Mouse (Mus musculus): Measurements from ENCODE around the gene Gimap8. TPM values are rescaled to one million over a fixed set of nuclear protein-coding genes. Genes with fewer than 3 reads are reported as not detected.
A peak's percentile ranks its signal among the peaks of the same experiment; 100 is the strongest.

Gimap8 gene
- polyA plus RNA-seq, 1 experiment from 2014 or later, result 1.0 TPM

GRCm38 (mm10) chr6:48642764-48643292 is 4.2 kb upstream of the Gimap8 start:
- no peak overlapping the region for H3K4me2 ChIP-seq (replicated peaks)
- no peaks in the 10 kb centered on the region for H3K27me3 ChIP-seq
- 24% methylated on average over 4 of the region's 4 CpGs for WGBS
- no peak overlapping the region for H3K9ac ChIP-seq
- no peak overlapping the region for H3K4me3 ChIP-seq
- no peaks in the 10 kb centered on the region; the same call in 1 of the 2 replicates for H3K4me1 ChIP-seq
- no peaks in the 10 kb centered on the region for H3K9me3 ChIP-seq (replicated peaks)
- no peaks in the 10 kb centered on the region for H3K36me3 ChIP-seq
- ATAC-seq (ENCODE audit: low FRiP score), result 0 out of 2 replicates have a peak, but pooled peaks have one; percentile 16
- no peak overlapping the region for H3K27ac ChIP-seq

GRCm38 (mm10) chr6:48645660-48646308 is 1.2 kb upstream of the Gimap8 start:
- ATAC-seq (ENCODE audit: low FRiP score), result no peak
- WGBS, result 13% methylated on average over 12 of the region's 12 CpGs

GRCm38 (mm10) chr6:48646309-48646690 is 734 bp upstream of the Gimap8 start:
- ATAC-seq (ENCODE audit: low FRiP score), result no peak
- no peak overlapping the region for H3K27ac ChIP-seq
- H3K4me2 ChIP-seq (replicated peaks), result no peak overlapping the region
- no peaks in the 10 kb centered on the region for H3K4me1 ChIP-seq
- no peak overlapping the region for H3K4me3 ChIP-seq
- H3K36me3 ChIP-seq, result no peaks in the 10 kb centered on the region
- 84% methylated on average over 4 of the region's 4 CpGs for WGBS
- H3K9ac ChIP-seq, result no peak overlapping the region
- no peaks in the 10 kb centered on the region for H3K9me3 ChIP-seq (replicated peaks)
- H3K27me3 ChIP-seq, result no peaks in the 10 kb centered on the region

More at GRCm38 (mm10) chr6:48645660-48646308, 1.2 kb upstream of the Gimap8 start:
- Histone ChIP-seq H3K4me2 (replicated peaks) (no peak overlapping the region), H3K27ac (no peak overlapping the region), H3K27me3 (no peaks in the 10 kb centered on the region), H3K4me1 (no peaks in the 10 kb centered on the region), H3K36me3 (no peaks in the 10 kb centered on the region), H3K4me3 (no peak overlapping the region), H3K9me3 (replicated peaks) (no peaks in the 10 kb centered on the region), H3K9ac (no peak overlapping the region)

GRCm38 (mm10) chr6:48647611-48648010 is 577 bp downstream of the Gimap8 start:
- no peak overlapping the region for H3K9ac ChIP-seq
- no peaks in the 10 kb centered on the region for H3K36me3 ChIP-seq
- H3K4me3 ChIP-seq, result no peak overlapping the region
- no peaks in the 10 kb centered on the region for H3K9me3 ChIP-seq (replicated peaks)
- no peaks in the 10 kb centered on the region for H3K4me1 ChIP-seq
- ATAC-seq (ENCODE audit: low FRiP score), result no peak
- 87% methylated on average over 2 of the region's 2 CpGs for WGBS
- H3K27ac ChIP-seq, result no peak overlapping the region
- no peaks in the 10 kb centered on the region for H3K27me3 ChIP-seq
- H3K4me2 ChIP-seq (replicated peaks), result no peak overlapping the region

GRCm38 (mm10) chr6:48648779-48649178 is 1.7 kb downstream of the Gimap8 start:
- no peak overlapping the region for H3K9ac ChIP-seq
- no peak overlapping the region for H3K27ac ChIP-seq
- H3K27me3 ChIP-seq, result no peaks in the 10 kb centered on the region
- no peak for ATAC-seq (ENCODE audit: low FRiP score)
- H3K4me3 ChIP-seq, result no peak overlapping the region
- 87% methylated on average over 4 of the region's 4 CpGs for WGBS
- no peaks in the 10 kb centered on the region for H3K9me3 ChIP-seq (replicated peaks)
- H3K4me1 ChIP-seq, result no peaks in the 10 kb centered on the region
- no peak overlapping the region for H3K4me2 ChIP-seq (replicated peaks)
- H3K36me3 ChIP-seq, result no peaks in the 10 kb centered on the region

- H3K4me1 ChIP-seq, result no peaks in the 10 kb centered on the region
- H3K36me3 ChIP-seq, result no peaks in the 10 kb centered on the region
- ATAC-seq (ENCODE audit: low FRiP score), result no peak
- no peaks in the 10 kb centered on the region for H3K27me3 ChIP-seq
- H3K4me3 ChIP-seq, result no peak overlapping the region
- no peak overlapping the region for H3K9ac ChIP-seq
- no peak overlapping the region for H3K27ac ChIP-seq
- no peaks in the 10 kb centered on the region for H3K9me3 ChIP-seq (replicated peaks)
- WGBS, result 91% methylated on average over 9 of the region's 9 CpGs
- no peak overlapping the region for H3K4me2 ChIP-seq (replicated peaks)
These were observed 3.0 kb downstream of the Gimap8 start for GRCm38 (mm10) chr6:48650041-48650440.

- no peak overlapping the region for H3K4me3 ChIP-seq
- no peak overlapping the region for H3K9ac ChIP-seq
- H3K36me3 ChIP-seq, result no peaks in the 10 kb centered on the region
- H3K27me3 ChIP-seq, result no peaks in the 10 kb centered on the region
- no peaks in the 10 kb centered on the region for H3K9me3 ChIP-seq (replicated peaks)
- 84% methylated on average over 5 of the region's 5 CpGs for WGBS
- no peaks in the 10 kb centered on the region for H3K4me1 ChIP-seq
- no peak overlapping the region for H3K4me2 ChIP-seq (replicated peaks)
- ATAC-seq (ENCODE audit: low FRiP score), result no peak
- H3K27ac ChIP-seq, result no peak overlapping the region
These were observed 11.7 kb downstream of the Gimap8 start for GRCm38 (mm10) chr6:48658721-48659120.

GRCm38 (mm10) chr6:48664750-48665149 is 17.7 kb downstream of the Gimap8 start:
- Histone ChIP-seq H3K4me1 (no peaks in the 10 kb centered on the region), H3K9ac (no peak overlapping the region), H3K27me3 (no peaks in the 10 kb centered on the region), H3K4me3 (no peak overlapping the region), H3K36me3 (no peaks in the 10 kb centered on the region), H3K9me3 (replicated peaks) (no peaks in the 10 kb centered on the region), H3K4me2 (replicated peaks) (no peak overlapping the region), H3K27ac (no peak overlapping the region)
- ATAC-seq (ENCODE audit: low FRiP score), result no peak
- 95% methylated on average over 4 of the region's 4 CpGs for WGBS

- Histone ChIP-seq H3K27me3 (no peaks in the 10 kb centered on the region), H3K4me3 (no peak overlapping the region), H3K36me3 (no peaks in the 10 kb centered on the region), H3K9ac (no peak overlapping the region), H3K9me3 (replicated peaks) (no peaks in the 10 kb centered on the region), H3K27ac (no peak overlapping the region), H3K4me2 (replicated peaks) (no peak overlapping the region), H3K4me1 (no peaks in the 10 kb centered on the region)
- ATAC-seq (ENCODE audit: low FRiP score), result no peak
- WGBS, result 90% methylated on average over 9 of the region's 9 CpGs
These were observed 18.4 kb downstream of the Gimap8 start for GRCm38 (mm10) chr6:48665471-48665870.

GRCm38 (mm10) chr6:48666159-48666586 is 19.1 kb downstream of the Gimap8 start:
- Histone ChIP-seq H3K36me3 (no peaks in the 10 kb centered on the region), H3K27me3 (no peaks in the 10 kb centered on the region), H3K9me3 (replicated peaks) (no peaks in the 10 kb centered on the region), H3K9ac (no peak overlapping the region), H3K4me3 (no peak overlapping the region), H3K27ac (no peak overlapping the region), H3K4me1 (no peaks in the 10 kb centered on the region), H3K4me2 (replicated peaks) (no peak overlapping the region)
- no peak for ATAC-seq (ENCODE audit: low FRiP score)
- WGBS, result 63% methylated on average over 7 of the region's 7 CpGs

GRCm38 (mm10) chr6:48668022-48668421 is 21.0 kb downstream of the Gimap8 start:
- Histone ChIP-seq H3K9ac (no peak overlapping the region), H3K27ac (no peak overlapping the region), H3K4me2 (replicated peaks) (no peak overlapping the region), H3K9me3 (replicated peaks) (no peaks in the 10 kb centered on the region), H3K36me3 (no peaks in the 10 kb centered on the region), H3K27me3 (no peaks in the 10 kb centered on the region), H3K4me1 (no peaks in the 10 kb centered on the region), H3K4me3 (no peak overlapping the region)
- ATAC-seq (ENCODE audit: low FRiP score), result no peak

GRCm38 (mm10) chr6:48669446-48669969 is 22.5 kb downstream of the Gimap8 start:
- H3K9me3 ChIP-seq (replicated peaks), result no peaks in the 10 kb centered on the region
- 75% methylated on average over 2 of the region's 2 CpGs for WGBS

More at GRCm38 (mm10) chr6:48669446-48669969, 22.5 kb downstream of the Gimap8 start:
- H3K9ac ChIP-seq, result no peak overlapping the region
- no peaks in the 10 kb centered on the region for H3K4me1 ChIP-seq
- no peak overlapping the region for H3K4me2 ChIP-seq (replicated peaks)
- H3K36me3 ChIP-seq, result no peaks in the 10 kb centered on the region
- no peak overlapping the region for H3K27ac ChIP-seq
- no peak overlapping the region for H3K4me3 ChIP-seq
- ATAC-seq (ENCODE audit: low FRiP score), result no peak
- no peaks in the 10 kb centered on the region for H3K27me3 ChIP-seq

Measured in hindbrain, embryonic 12.5 days (tissue).